Mouse (Mus musculus) urinary bladder, postnatal 0 days (tissue): ENCODE measurements around the gene Prep. TPM values are rescaled to one million over a fixed set of nuclear protein-coding genes. Genes with fewer than 3 reads are reported as not detected.

Experiments
- microRNA-seq: library from miRNA; unstranded; fragments of <30 nt; microRNA quantifications from one replicate; pipeline ENCODE4, GENCODE M21; 2016
- polyA plus RNA-seq: library from polyadenylated mRNA; unstranded; fragments of >200 nt; fragmentation: Nextera tagmentation; extraction: Ambion mirVana; gene quantifications from 2 replicates; pipeline ENCODE4 v1.2.1, GENCODE M21; 2015

Prep gene
- 11.5 and 13.5 TPM in 2 replicates for polyA plus RNA-seq

DNA sequence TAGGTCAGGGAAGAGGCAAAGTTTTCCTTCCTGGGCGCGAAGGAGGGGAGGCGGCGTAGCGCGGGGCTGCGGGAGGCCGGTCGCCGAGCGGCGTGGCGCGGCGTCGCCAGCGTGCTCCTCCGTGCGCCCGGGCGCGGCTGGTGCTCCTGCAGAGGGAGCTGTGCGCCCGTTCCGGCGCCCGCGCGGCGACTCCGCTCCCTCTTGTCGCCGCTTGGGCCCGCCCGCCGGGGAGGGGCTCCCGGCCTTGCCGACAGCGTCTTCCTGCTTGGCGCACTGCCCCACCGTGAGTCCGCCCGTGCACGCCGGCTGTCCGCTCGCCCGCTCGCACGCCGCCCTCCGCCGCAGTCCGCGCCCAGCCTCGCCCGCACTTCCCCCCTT lies at the start of gene Prep:
Prep (plus strand) TSS at position 273 of the 378 bp plus-strand sequence.

DNA sequence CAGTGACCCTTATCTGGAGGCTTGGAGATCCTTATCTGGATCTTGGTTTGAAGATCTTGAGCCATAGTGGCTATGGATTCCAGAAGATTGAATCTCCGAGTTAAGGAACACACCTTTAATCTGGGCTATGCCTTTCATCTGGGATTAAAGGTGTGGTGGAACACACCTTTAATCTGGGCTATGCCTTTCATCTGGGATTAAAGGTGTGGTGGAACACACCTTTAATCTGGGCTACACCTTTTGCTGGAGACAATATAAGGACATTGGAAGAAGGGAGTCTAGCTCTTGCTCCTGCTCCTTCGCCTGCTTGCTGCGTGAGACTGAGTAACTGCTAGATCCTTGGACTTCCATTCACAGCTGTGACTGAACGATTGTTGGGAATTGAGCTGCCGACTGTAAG lies 110.8 kb downstream of the Prep start, which contains the start of gene Popdc3:
Popdc3 (plus strand) TSS at position 301 of the 400 bp plus-strand sequence.

Small RNA genes lying within 50 kb of the gene (microRNA-seq; reads per million reads assigned to microRNA genes)
- not detected for gene Gm23766

Other genes starting within 250 kb of the Prep start
- 15.4 and 22.2 TPM in 2 replicates for gene Popdc3, start 110.9 kb downstream of the Prep start, polyA plus RNA-seq